Mouse (Mus musculus) thymus, adult 2 months (tissue): ENCODE measurements around the gene Olfr623.

Experiments used
- CTCF ChIP-seq: fragments of 200-500 bp; IDR thresholded peaks from 2 replicates; pipeline ENCODE4 v1.5.1; 2012; ENCODE audit warnings: mild to moderate bottlenecking, control low read depth, low read length, moderate library complexity, borderline replicate concordance; ENCODE audit not compliant: control insufficient read depth, poor library complexity, insufficient read depth; ENCODE audit errors: extremely low read depth
- POLR2A ChIP-seq: fragments of 200-500 bp; IDR thresholded peaks from 2 replicates; pipeline ENCODE4 v1.6.1; 2012; ENCODE audit warnings: mild to moderate bottlenecking, low read length, control low read depth, moderate library complexity; ENCODE audit not compliant: control insufficient read depth, poor library complexity, insufficient read depth; ENCODE audit errors: extremely low read depth

GRCm38 (mm10) chr7:103682420-103682819 is 18.9 kb upstream of the Olfr623 start, which contains the start of gene Olfr625-ps1:
- TF ChIP-seq CTCF (no peak), POLR2A (no peak)
